Mouse (Mus musculus): ENCODE measurements at regions not wholly inside any gene's neighbourhood (a gene's known extent, or its start where the extent isn't known, plus 50 kb on each side); places are given as distances from the start of the nearest gene placed in this dataset.

GRCm38 (mm10) chr1:138011581-138011980 lies 163.9 kb downstream of the Ptprc start:
- in situ Hi-C loops (cut with MboI, MseI): no loop called here

GRCm38 (mm10) chr1:138010910-138011477 lies 164.5 kb downstream of the Ptprc start:
- in situ Hi-C loops (cut with MboI, MseI): no loop called here

GRCm38 (mm10) chr1:138006811-138007210 lies 168.7 kb downstream of the Ptprc start:
- in situ Hi-C loops (cut with MboI, MseI): loop anchor here in 1 of 2 experiments (10.0 kb wide), 1 partner anchor 792 kb away; no protein-coding TSS in a partner anchor

GRCm38 (mm10) chr1:138004319-138004718 lies 171.2 kb downstream of the Ptprc start:
- in situ Hi-C loops (cut with MboI, MseI): loop anchor here in 1 of 2 experiments (10.0 kb wide), 1 partner anchor 790 kb away; no protein-coding TSS in a partner anchor

- in situ Hi-C loops (cut with MboI, MseI): no loop called here
Measured at GRCm38 (mm10) chr1:137999268-137999900, 176.1 kb downstream of the Ptprc start.

GRCm38 (mm10) chr1:137996041-137996440 lies 179.5 kb downstream of the Ptprc start:
- in situ Hi-C loops (cut with MboI, MseI): no loop called here

- in situ Hi-C loops (cut with MboI, MseI): no loop called here
Measured at GRCm38 (mm10) chr1:137991936-137992335, 183.6 kb downstream of the Ptprc start.

GRCm38 (mm10) chr1:137991412-137991811 lies 184.1 kb downstream of the Ptprc start:
- in situ Hi-C loops (cut with MboI, MseI): no loop called here

- in situ Hi-C loops (cut with MboI, MseI): no loop called here
Measured at GRCm38 (mm10) chr1:137973406-137973805, 202.1 kb downstream of the Ptprc start.

GRCm38 (mm10) chr1:137972620-137973350 lies 202.7 kb downstream of the Ptprc start:
- in situ Hi-C loops (cut with MboI, MseI): no loop called here

- in situ Hi-C loops (cut with MboI, MseI): no loop called here
Measured at GRCm38 (mm10) chr1:137966151-137966836, 209.2 kb downstream of the Ptprc start.

- in situ Hi-C loops (cut with MboI, MseI): no loop called here
Measured at GRCm38 (mm10) chr1:137963656-137964055, 211.9 kb downstream of the Ptprc start.

- in situ Hi-C loops (cut with MboI, MseI): no loop called here
Measured at GRCm38 (mm10) chr1:137958040-137958439, 217.5 kb downstream of the Ptprc start.

- in situ Hi-C loops (cut with MboI, MseI): no loop called here
Measured at GRCm38 (mm10) chr1:137955993-137956392, 219.5 kb downstream of the Ptprc start.

- in situ Hi-C loops (cut with MboI, MseI): no loop called here
Measured at GRCm38 (mm10) chr1:137955139-137955538, 220.4 kb downstream of the Ptprc start.

GRCm38 (mm10) chr1:137953369-137953768 lies 222.1 kb downstream of the Ptprc start:
- in situ Hi-C loops (cut with MboI, MseI): no loop called here

GRCm38 (mm10) chr1:137952777-137953176 lies 222.7 kb downstream of the Ptprc start:
- in situ Hi-C loops (cut with MboI, MseI): no loop called here

- in situ Hi-C loops (cut with MboI, MseI): loop anchor here in 1 of 2 experiments (10.0 kb wide), 1 partner anchor 97 kb away; no protein-coding TSS in a partner anchor
Measured at GRCm38 (mm10) chr1:137947900-137948299, 227.6 kb downstream of the Ptprc start.

- in situ Hi-C loops (cut with MboI, MseI): loop anchor here (5.0 to 10.0 kb wide), 2 partner anchors 100 to 103 kb away; no protein-coding TSS in a partner anchor
Measured at GRCm38 (mm10) chr1:137941776-137942522, 233.6 kb downstream of the Ptprc start.

- in situ Hi-C loops (cut with MboI, MseI): no loop called here
Measured at GRCm38 (mm10) chr1:137935746-137936145, 239.8 kb downstream of the Ptprc start.

GRCm38 (mm10) chr1:137929764-137930163 lies 245.7 kb downstream of the Ptprc start:
- in situ Hi-C loops (cut with MboI, MseI): no loop called here
